Mouse (Mus musculus): ENCODE results near the gene Cdk19.

DNA sequence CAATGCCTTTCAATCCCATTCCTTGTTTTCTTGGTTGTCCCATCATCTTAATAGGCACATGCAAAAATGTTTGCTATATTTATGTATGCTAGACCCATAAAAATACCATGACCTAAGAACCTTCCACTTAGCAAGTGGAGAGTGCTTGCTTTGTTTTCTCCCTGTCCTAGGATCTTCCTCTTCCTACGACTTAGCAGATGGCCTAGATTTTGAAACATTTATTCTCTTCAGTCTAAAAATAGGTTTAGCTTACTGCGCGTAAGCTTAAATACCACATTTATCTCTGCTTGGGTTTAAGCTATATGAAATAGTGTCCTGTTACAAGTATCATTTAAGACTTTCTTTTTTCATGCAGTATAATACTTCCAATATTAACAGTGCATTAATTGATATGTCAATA, 109.1 kb downstream of the Cdk19 start:
- TF ChIP-seq NELFE (IDR thresholded peaks at IDR 0.05; ENCODE audit: low read depth, low read length) (no peak), NRF1 (IDR thresholded peaks at IDR 0.05; ENCODE audit: insufficient read depth, low read depth, low read length, poor library complexity, severe bottlenecking) (no peak), CTCF (IDR thresholded peaks at IDR 0.05 in 2 of 3, conservative IDR thresholded peaks at IDR 0.05 in 1 of 3; ENCODE audit: control insufficient read depth in 1 of 3, insufficient read depth in 1 of 3, low read depth in 2 of 3, low read length in 3 of 3, poor library complexity in 1 of 3, severe bottlenecking in 1 of 3) (no peak), KAT2A (conservative IDR thresholded peaks at IDR 0.05; ENCODE audit: low read depth, low read length) (no peak), TAL1 (IDR thresholded peaks at IDR 0.05; ENCODE audit: low read length) (no peak), UBTF (IDR thresholded peaks at IDR 0.05; ENCODE audit: borderline replicate concordance, insufficient read depth, low read depth, low read length) (no peak), HCFC1 (IDR thresholded peaks at IDR 0.05; ENCODE audit: low read depth, low read length) (no peak), POLR2A (IDR thresholded peaks at IDR 0.05; ENCODE audit: control insufficient read depth in 1 of 2, insufficient read depth in 1 of 2, low read depth in 1 of 2, low read length in 2 of 2, poor library complexity in 1 of 2) (no peak), MAFK (IDR thresholded peaks at IDR 0.05; ENCODE audit: borderline replicate concordance, low read depth, low read length) (no peak), RAD21 (IDR thresholded peaks at IDR 0.05; ENCODE audit: low read depth, low read length) (no peak)
